Mouse (Mus musculus): ENCODE measurements at regions not wholly inside any gene's neighbourhood (a gene's known extent, or its start where the extent isn't known, plus 50 kb on each side); places are given as distances from the start of the nearest gene placed in this dataset.

GRCm38 (mm10) chr17:9861923-9862854 is 192.7 kb upstream of the Pabpc6 start:
- TF ChIP-seq CTCF (IDR thresholded peaks at IDR 0.05; ENCODE audit: low read depth, low read length), result no peak
- no peak for TF ChIP-seq POLR2A (IDR thresholded peaks at IDR 0.05; ENCODE audit: borderline replicate concordance, low read depth, low read length)
